Mouse (Mus musculus): Measurements from ENCODE around the gene Epha8. TPM values are rescaled to one million over a fixed set of nuclear protein-coding genes. Genes with fewer than 3 reads are reported as not detected.

Gene Epha8
- 1 to 10 TPM; 4.7 to 5.5 TPM for total RNA-seq (2021)

DNA sequence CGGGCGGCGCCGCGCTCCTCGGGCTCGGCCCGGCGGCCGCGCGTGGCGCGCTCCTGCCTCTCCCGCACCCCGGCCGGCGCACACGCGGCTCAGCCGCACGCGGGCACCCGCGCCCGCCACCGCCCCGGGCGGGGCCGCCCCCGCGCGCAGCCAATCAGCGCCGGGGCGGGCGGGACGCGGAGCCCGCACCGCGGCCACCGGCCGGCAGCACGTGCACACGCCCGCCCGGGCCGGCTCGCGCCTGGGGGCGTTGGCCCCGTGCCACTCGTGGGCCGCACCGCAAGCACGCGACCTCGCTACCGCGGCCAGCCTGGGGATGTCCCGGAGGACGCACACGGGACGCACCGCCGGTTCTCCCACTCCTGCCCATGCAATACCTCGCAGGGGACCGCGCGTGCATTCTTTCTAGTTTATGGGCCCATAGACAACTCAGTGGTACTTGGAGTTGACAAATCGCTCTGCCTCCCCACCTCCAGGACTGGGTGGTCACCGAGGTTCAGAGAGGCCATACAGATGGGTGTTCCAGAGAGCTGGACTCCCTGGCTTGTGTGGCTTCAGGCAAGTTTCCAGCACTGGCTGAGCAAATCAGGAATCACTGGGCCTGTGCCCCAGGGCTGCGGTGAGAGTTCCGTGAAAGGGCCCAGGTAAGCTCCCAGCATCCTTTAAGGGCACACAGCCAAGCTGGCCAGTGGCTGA lies at the start of gene Epha8:
Epha8 (minus strand) TSS at position 66 of the 696 bp plus-strand sequence.
- intact Hi-C loops (cut with DNase I): no loop called here
- DNase-seq (ENCODE audit: low spot score in 2 of 2): peak; percentile 24 to 35

GRCm38 (mm10) chr4:137001825-137002224 lies 45.2 kb upstream of the Epha8 start:
- intact Hi-C loops (cut with DNase I): no loop called here

GRCm38 (mm10) chr4:137001020-137001419 lies 44.4 kb upstream of the Epha8 start:
- DNase-seq (ENCODE audit: low spot score in 2 of 2): no peak
- intact Hi-C loops (cut with DNase I): no loop called here

More at GRCm38 (mm10) chr4:137001825-137002224, 45.2 kb upstream of the Epha8 start:
- DNase-seq (ENCODE audit: low spot score in 2 of 2): no peak

DNA sequence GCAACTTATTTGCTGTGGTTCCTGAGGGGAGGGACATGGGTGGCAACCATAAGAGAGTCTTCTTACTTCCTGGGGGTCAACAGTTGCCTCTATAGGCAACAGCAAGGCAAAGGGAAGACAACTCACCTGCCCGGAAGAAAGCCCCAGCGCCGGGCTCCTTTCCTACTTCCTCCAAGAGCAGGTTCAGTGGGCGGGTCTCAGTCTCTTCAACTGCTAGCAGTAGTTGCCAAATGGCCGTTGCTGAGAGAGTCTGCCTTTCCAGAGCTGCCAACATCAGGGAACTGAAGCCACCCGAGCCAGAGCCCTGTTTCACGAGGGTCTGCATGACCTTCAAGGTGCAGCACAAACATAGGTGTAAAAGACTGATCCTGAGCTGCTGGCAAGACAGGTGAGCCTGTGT lies 41.8 kb upstream of the Epha8 start:
- intact Hi-C loops (cut with DNase I): loop anchor here (5.0 kb wide), 1 partner anchor 49 kb away; the partner anchor contains the start of gene Zbtb40
- no peak for DNase-seq (ENCODE audit: low spot score in 2 of 2)

DNA sequence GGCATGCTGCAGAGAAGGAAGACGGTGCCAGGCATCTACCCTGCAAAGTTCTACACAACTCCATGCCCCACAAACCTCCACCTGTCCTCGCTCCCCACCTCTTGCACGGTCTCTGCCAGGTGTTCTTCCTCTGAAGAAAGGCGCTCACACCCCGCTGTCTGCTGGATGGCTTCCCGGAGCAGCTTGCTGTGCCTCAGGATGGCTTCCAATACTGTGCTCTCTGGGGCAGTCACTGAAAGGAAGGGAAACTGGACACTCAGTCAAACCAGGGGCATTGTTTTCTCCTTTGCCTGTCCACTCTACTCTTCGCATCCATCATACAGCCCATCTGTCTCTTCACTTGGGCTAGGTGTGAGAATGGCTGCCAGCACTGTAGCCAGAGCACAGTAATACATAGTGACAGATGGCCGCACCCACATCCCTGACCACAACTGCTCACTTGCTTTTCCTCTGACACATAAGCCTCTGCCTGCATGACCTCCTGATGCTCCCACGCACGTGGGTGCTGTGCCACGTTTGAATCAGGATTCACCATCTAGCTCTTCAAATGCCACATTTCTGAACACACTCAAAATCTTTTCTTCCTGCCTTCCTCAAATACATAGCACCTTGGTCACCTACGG lies 41.2 kb upstream of the Epha8 start:
- no peak for DNase-seq (ENCODE audit: low spot score in 2 of 2)
- intact Hi-C loops (cut with DNase I): loop anchor here (5.0 kb wide), 1 partner anchor 49 kb away; the partner anchor contains the start of gene Zbtb40

DNA sequence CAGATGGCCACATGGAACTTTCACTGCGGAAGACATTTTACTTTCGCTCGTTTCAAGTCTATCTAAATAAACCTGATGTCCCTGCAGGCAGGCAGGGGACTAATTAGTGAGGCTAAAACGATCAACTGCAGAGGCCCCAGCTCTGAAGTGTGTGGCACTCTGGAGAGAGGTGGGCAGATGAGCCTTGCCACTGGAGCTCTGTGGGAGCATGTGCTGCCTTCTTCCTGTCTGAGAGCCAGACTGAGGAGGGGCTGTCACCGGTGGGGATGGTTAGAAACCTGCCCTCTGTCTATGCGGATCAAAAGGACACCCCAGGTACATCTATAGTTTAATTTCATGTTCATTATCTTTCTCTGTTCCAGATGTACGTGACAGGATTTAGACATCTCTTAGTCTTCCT lies 40.3 kb upstream of the Epha8 start:
- DNase-seq (ENCODE audit: low spot score in 2 of 2): no peak
- intact Hi-C loops (cut with DNase I): loop anchor here (5.0 kb wide), 1 partner anchor 50 kb away; the partner anchor contains the start of gene Zbtb40

GRCm38 (mm10) chr4:136995361-136995760 lies 38.7 kb upstream of the Epha8 start:
- intact Hi-C loops (cut with DNase I): loop anchor here (5.0 kb wide), 1 partner anchor 52 kb away; the partner anchor contains the start of gene Zbtb40
- no peak for DNase-seq (ENCODE audit: low spot score in 2 of 2)

GRCm38 (mm10) chr4:136981993-136982695 lies 25.5 kb upstream of the Epha8 start:
- intact Hi-C loops (cut with DNase I): loop anchor here (2.0 to 10.0 kb wide), 2 partner anchors 87 to 307 kb away; no protein-coding TSS in a partner anchor
- no peak for DNase-seq (ENCODE audit: low spot score in 2 of 2)

DNA sequence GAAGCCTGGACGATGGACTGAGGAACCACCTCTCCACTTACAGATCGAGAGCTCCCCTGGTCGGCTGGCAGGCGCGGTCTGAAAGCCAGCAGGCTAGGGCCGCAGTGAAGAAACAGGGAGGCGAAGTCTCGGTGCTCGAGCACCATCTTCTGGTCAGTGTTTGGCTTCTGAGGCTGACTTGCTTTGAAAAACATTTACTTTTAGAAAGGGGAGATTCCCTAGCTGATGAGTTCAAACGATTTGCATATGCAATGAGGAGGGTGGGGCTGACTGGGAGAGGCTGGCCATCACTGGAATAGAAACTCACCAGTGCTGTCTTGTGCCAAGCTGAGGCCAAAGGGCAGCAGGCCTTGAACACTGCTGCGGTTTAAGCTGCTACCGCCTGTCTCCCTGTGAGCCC lies 24.7 kb upstream of the Epha8 start:
- intact Hi-C loops (cut with DNase I): loop anchor here (2.0 to 10.0 kb wide), 2 partner anchors 87 to 307 kb away; no protein-coding TSS in a partner anchor
- DNase-seq (ENCODE audit: low spot score in 2 of 2): peak; percentile 35 to 49

DNA sequence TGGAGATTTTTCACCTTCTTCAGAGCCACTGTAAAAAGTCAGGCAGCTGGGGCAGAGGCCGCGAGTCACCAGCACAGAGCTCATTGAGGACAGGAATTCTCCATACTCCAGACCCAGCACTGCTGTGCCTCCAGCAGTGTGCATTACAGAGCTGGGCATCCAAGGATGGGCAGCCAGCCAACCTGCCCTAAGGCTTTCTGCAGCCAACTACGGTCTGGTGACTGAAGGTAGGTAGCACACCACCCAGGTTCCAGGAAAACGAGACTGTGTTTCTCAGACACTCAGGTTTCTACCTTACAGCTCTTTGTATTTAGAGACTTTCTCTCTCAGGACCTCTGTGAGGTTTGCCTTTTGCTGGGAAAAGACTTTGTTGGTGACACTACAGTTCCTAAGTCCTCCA lies 24.3 kb upstream of the Epha8 start:
- no peak for DNase-seq (ENCODE audit: low spot score in 2 of 2)
- intact Hi-C loops (cut with DNase I): loop anchor here (2.0 to 10.0 kb wide), 2 partner anchors 86 to 306 kb away; no protein-coding TSS in a partner anchor

DNA sequence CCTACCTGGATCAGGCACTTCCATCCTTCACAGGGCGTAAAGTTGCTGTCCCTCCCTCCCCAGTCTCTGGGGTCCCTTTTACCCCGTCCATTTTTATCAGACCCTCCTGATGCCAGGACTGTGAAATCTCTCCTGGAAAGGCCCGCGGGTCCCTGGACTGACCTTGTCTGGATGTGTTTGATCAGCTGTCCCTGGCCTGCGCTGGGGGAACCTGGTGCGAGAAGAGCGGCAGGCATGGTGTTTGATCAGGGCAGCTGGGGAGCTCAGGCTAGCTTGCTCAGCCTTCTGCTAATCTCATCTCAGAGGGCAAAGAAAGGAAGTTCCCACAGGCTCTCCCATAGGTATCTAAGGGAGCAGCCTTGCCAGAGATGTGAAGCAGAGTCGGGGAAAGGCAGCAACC lies 20.6 kb upstream of the Epha8 start:
- DNase-seq (ENCODE audit: low spot score in 2 of 2): no peak
- intact Hi-C loops (cut with DNase I): no loop called here

- intact Hi-C loops (cut with DNase I): no loop called here
These were observed 14.3 kb upstream of the Epha8 start for GRCm38 (mm10) chr4:136970939-136971338.

GRCm38 (mm10) chr4:136969503-136970276 lies 13.1 kb upstream of the Epha8 start:
- intact Hi-C loops (cut with DNase I): no loop called here

More at GRCm38 (mm10) chr4:136970939-136971338, 14.3 kb upstream of the Epha8 start:
- DNase-seq (ENCODE audit: low spot score in 2 of 2): peak; percentile 25 to 35

GRCm38 (mm10) chr4:136969096-136969495 lies 12.5 kb upstream of the Epha8 start:
- intact Hi-C loops (cut with DNase I): no loop called here
- no peak for DNase-seq (ENCODE audit: low spot score in 2 of 2)

More at GRCm38 (mm10) chr4:136969503-136970276, 13.1 kb upstream of the Epha8 start:
- DNase-seq (ENCODE audit: low spot score in 2 of 2): no peak

- no peak for DNase-seq (ENCODE audit: low spot score in 2 of 2)
- intact Hi-C loops (cut with DNase I): no loop called here
These were observed 10.9 kb upstream of the Epha8 start for GRCm38 (mm10) chr4:136967511-136967910.

DNA sequence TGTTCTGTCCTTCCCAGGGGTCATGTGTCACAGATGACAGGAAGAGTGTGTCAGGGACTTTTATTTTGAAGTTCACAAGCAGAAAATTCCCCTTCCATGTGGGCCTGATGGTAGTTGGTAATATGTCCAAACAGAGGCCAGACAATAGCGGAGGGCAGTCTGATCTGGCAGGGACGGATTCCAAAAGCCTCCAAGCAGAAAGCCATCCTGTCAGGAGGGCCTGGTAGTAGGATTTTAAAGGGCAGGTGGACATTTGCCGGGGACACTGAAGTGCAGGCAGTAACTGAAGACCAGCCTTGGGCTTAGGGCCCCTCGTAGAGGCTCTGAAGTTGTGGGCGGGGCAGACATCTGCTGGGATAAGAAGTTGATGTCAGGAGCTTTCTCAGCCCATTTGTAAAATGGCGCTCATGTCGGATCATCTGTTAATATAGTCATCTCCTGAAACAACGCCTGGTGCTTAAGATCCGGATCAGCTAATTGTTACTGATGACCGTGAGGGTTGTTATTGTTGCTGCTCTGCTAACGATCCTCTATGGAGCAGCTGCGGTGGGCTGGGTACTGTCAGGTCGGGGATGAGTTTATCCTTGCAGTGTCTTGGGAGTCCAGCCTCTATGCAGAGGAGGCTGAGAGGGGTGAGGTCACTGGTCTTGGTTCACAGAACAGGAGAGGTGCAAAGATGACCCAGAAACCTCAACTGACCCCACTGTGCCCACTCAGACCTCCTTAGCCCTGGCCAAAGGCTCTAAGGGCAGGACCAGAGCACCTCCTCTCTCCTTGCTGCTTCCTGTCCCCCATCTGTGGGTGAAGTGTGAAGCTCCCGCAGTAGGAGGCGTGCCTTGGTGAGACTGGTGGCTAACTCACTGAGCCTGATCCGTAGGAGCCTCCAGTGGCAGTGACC lies 10.1 kb upstream of the Epha8 start:
- intact Hi-C loops (cut with DNase I): no loop called here
- DNase-seq (ENCODE audit: low spot score in 2 of 2): no peak

- intact Hi-C loops (cut with DNase I): no loop called here
- DNase-seq (ENCODE audit: low spot score in 2 of 2): no peak
These were observed 8.4 kb upstream of the Epha8 start for GRCm38 (mm10) chr4:136964990-136965421.

DNA sequence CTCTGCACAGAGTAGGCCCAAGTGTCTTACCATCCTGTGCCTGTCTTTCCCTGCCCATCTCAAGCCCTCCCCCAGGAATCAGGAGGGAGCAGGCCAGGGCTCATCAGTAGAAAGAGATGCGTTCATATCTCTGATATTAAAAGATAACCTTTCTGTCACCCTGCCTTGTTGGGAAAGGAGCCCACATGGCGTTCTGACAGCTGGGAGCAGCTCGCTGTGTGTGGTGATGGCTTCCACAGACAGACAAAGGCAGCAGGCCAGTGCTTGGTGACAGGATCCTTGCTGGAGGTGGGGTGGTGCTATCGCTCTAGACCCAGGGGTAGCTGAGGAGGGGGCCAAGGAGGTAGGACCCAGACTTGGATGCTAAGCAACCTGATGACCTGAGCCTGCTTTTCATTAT lies 5.8 kb upstream of the Epha8 start:
- no peak for DNase-seq (ENCODE audit: low spot score in 2 of 2)
- intact Hi-C loops (cut with DNase I): no loop called here

Data from left cerebral cortex, postnatal 36 days (tissue).